Mouse (Mus musculus): ENCODE measurements around the gene Slc4a1ap.

DNA sequence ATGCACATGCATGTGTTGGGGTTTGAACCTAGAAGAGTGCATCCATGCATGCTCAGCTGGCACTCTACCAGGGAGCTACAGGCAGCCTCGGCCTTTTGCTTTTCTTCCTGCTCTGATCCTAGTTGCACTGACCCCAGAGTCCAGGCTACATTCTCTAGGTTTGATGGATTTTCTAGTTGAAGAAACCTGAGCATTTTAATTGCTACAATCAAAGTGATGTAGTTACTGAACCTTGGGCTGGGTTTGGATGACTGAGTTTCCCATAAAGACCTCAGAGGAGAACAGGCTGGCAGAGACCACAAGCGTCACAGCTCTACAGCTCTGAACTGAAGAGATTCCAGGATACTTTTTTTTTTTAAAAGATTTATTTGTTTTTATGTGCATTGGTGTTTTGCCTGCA lies 56.5 kb downstream of the Slc4a1ap start:
- TF ChIP-seq EP300 (IDR thresholded peaks at IDR 0.05; ENCODE audit: low read depth) = no peak
- no peak for TF ChIP-seq CTCF (IDR thresholded peaks at IDR 0.05; ENCODE audit: low read depth)
